Comparison of ENCODE assay signal across 9 mouse cellular contexts in genomic region chr12:108541088-108541487, GRCm38 (mm10). TPM values are rescaled to one million over a fixed set of nuclear protein-coding genes. Genes with fewer than 3 reads are reported as not detected.
DNase-seq lines count a peak whose midpoint lies in the region; ATAC-seq and TF ChIP-seq lines count a peak whose summit lies in the region.
"Had no signal": no experiment of that assay in that cellular context is flagged by ENCODE, and none has a peak within 500 bp of the region (broad histone marks: within the 10 kb centered on the region; RNA-seq: fewer than 3 reads in every experiment).

No protein-coding gene starts in this region.

- POLR2A ChIA-PET in Patski (lab: Charles Lee): no interaction called here

- TF ChIP-seq CTCF in Patski (IDR thresholded peaks at IDR 0.05): peak; percentile 62

- CTCF ChIA-PET in Patski (lab: Charles Lee): interaction anchor here (0.8 to 2.0 kb wide), 6 partner anchors 9 to 185 kb away, joined by 3 to 12 read pairs (median 4); no protein-coding TSS in a partner anchor

- ATAC-seq in Patski: no peak

- no peaks in the 10 kb centered on the region for H3K27me3 ChIP-seq in Patski
- H3K27me3 ChIP-seq: liver, embryonic 13.5 days had no signal

- peak; percentile 58 for DNase-seq in layer of hippocampus, adult 11-12 months (ENCODE audit: low spot score)
- no peak for DNase-seq in layer of hippocampus, adult 9-11 months
- DNase-seq in Patski (ENCODE audit: low read depth, low spot score): no peak
- peak; percentile 63 to 66 for DNase-seq in cerebellum, postnatal 36 days
- DNase-seq in kidney, adult 9 months: peak; percentile 51
- DNase-seq in lung, postnatal 14 days: peak; percentile 43
- DNase-seq in right cerebral cortex, postnatal 14 days: peak; percentile 48
- no peak for DNase-seq in spleen, postnatal 14 days (ENCODE audit: low spot score in 2 of 2)
- DNase-seq: liver, embryonic 13.5 days had no signal

- in situ Hi-C loops in Patski (cut with MboI; ENCODE audit: low pct_unique_long_range_greater_than_20kb): no loop called here

RNA-seq across cellular contexts. Expression of gene Evl, which starts 13.4 kb away (rescaled TPM):
- polyA plus RNA-seq in Patski (2021): 109 TPM

Comparison
In these comparisons a context has a peak if more than half of its experiments do, and no peak if none do; other contexts are left out.
1. DNase-seq: peak in layer of hippocampus, adult 11-12 months (single experiment), cerebellum, postnatal 36 days (2 of 2), kidney, adult 9 months (single experiment), lung, postnatal 14 days (single experiment) and right cerebral cortex, postnatal 14 days (single experiment); none in layer of hippocampus, adult 9-11 months (single experiment), Patski (single experiment) and spleen, postnatal 14 days (0 of 2).